Mouse (Mus musculus) heart, embryonic 14.5 days (tissue): ENCODE results near the gene Tcl1b5. TPM values are rescaled to one million over a fixed set of nuclear protein-coding genes. Genes with fewer than 3 reads are reported as not detected.
"Not testable (repeated sequence)": the region's sequence is repeated elsewhere in the genome, so short reads cannot be mapped to it uniquely, and the experiment has no call there.

Experiments
- ATAC-seq: fragments of 200-750 bp; cut with Nextera tagmentation; 2 replicates; pipeline ENCODE4 v1.8.0; 2017; ENCODE audit warnings: low read depth, moderate TSS enrichment; ENCODE audit not compliant: insufficient number of reproducible peaks, insufficient read depth, low FRiP score
- H3K27ac ChIP-seq, 2 experiments: fragments of 200-500 bp in 1 of 2; fragments of 300-500 bp in 1 of 2; sonication (generic) in 1 of 2; replicated peaks in 1 of 2; 2 replicates each; pipeline ENCODE4 v1.5.1; 2012 to 2014; ENCODE audit warnings: low read depth in 2 of 2, low read length in 2 of 2, control low read depth in 1 of 2, mild to moderate bottlenecking in 1 of 2, mixed read lengths in 1 of 2; ENCODE audit not compliant: control insufficient read depth in 1 of 2, insufficient read depth in 1 of 2
- H3K27me3 ChIP-seq: fragments of 300-500 bp; sonication (generic); 2 replicates; pipeline ENCODE4 v1.6.1; 2014; ENCODE audit warnings: mild to moderate bottlenecking, low read length, control low read depth; ENCODE audit not compliant: control insufficient read depth, insufficient read depth
- H3K36me3 ChIP-seq: fragments of 300-500 bp; sonication (generic); 2 replicates; pipeline ENCODE4 v1.6.1; 2014; ENCODE audit warnings: mild to moderate bottlenecking, control low read depth, low read length, mixed read lengths; ENCODE audit not compliant: control insufficient read depth, insufficient read depth
- H3K4me1 ChIP-seq, 2 experiments: fragments of 200-500 bp in 1 of 2; fragments of 300-500 bp in 1 of 2; sonication (generic) in 1 of 2; 2 replicates each; pipeline ENCODE4 v1.6.1; 2012 to 2014; ENCODE audit warnings: low read length in 2 of 2, control low read depth in 1 of 2, mixed read lengths in 1 of 2; ENCODE audit not compliant: control insufficient read depth in 2 of 2, insufficient read depth in 2 of 2
- H3K4me2 ChIP-seq: fragments of 300-500 bp; sonication (generic); 2 replicates; pipeline ENCODE4 v1.6.1; 2014; ENCODE audit warnings: mild to moderate bottlenecking, low read length
- H3K4me3 ChIP-seq, 2 experiments: fragments of 200-500 bp in 1 of 2; fragments of 300-500 bp in 1 of 2; sonication (generic) in 1 of 2; 2 replicates each; pipeline ENCODE4 v1.5.1; 2012 to 2014; ENCODE audit warnings: low read length in 2 of 2, mild to moderate bottlenecking in 2 of 2, control low read depth in 1 of 2, low read depth in 1 of 2, moderate library complexity in 1 of 2; ENCODE audit not compliant: control insufficient read depth in 1 of 2, insufficient read depth in 1 of 2
- H3K9ac ChIP-seq: fragments of 300-500 bp; sonication (generic); 2 replicates; pipeline ENCODE4 v1.6.1; 2014; ENCODE audit warnings: mild to moderate bottlenecking, low read length
- H3K9me3 ChIP-seq: fragments of 300-500 bp; sonication (generic); 2 replicates; pipeline ENCODE4 v1.6.1; 2016; ENCODE audit warnings: low read length, control low read depth; ENCODE audit not compliant: control insufficient read depth
- WGBS: fragments of 180-500 bp; shearing (Covaris S2); extraction: QIAGEN DNeasy Blood & Tissue Kit; methylation state at CpG from one replicate; pipeline ENCODE4 v1.1.7; 2014; 5-methylcytosine and 5-hydroxymethylcytosine counted together
- polyA plus RNA-seq: library from polyadenylated mRNA; unstranded; fragments of >200 nt; fragmentation: Nextera tagmentation; extraction: Ambion mirVana; gene quantifications from 2 replicates; pipeline ENCODE4 v1.2.1, GENCODE M21; 2014

Tcl1b5 gene
- polyA plus RNA-seq, result not detected in 2 replicates

GRCm38 (mm10) chr12:105176044-105176443, at the start of gene Tcl1b5:
Gene Tcl1b5, plus strand, starts transcription at chr12:105176344.
- 64% methylated on average over 3 of the region's 3 CpGs for WGBS
- H3K4me3 ChIP-seq, H3K9me3 ChIP-seq, H3K4me1 ChIP-seq, H3K9ac ChIP-seq, H3K4me2 ChIP-seq, H3K27ac ChIP-seq, H3K36me3 ChIP-seq, H3K27me3 ChIP-seq, ATAC-seq: not testable (repeated sequence)

- no peak overlapping the region for H3K27ac ChIP-seq
- no peak overlapping the region for H3K4me2 ChIP-seq
- no peaks in the 10 kb centered on the region for H3K36me3 ChIP-seq
- no peak overlapping the region for H3K9ac ChIP-seq
- H3K27me3 ChIP-seq, result no peaks in the 10 kb centered on the region
- H3K9me3 ChIP-seq, result no peaks in the 10 kb centered on the region
- H3K4me3 ChIP-seq, result no peak overlapping the region
- ATAC-seq, result no peak
- no peaks in the 10 kb centered on the region for H3K4me1 ChIP-seq
- WGBS, result 62% methylated on average over 4 of the region's 4 CpGs
Observed at GRCm38 (mm10) chr12:105126516-105126915, 49.6 kb upstream of the Tcl1b5 start.

- WGBS, result 78% methylated on average over 2 of the region's 2 CpGs
- no peak overlapping the region for H3K4me3 ChIP-seq
- ATAC-seq, result no peak
- H3K27ac ChIP-seq, result no peak overlapping the region
- H3K36me3 ChIP-seq, result no peaks in the 10 kb centered on the region
- no peak overlapping the region for H3K4me2 ChIP-seq
- no peaks in the 10 kb centered on the region for H3K4me1 ChIP-seq
- no peaks in the 10 kb centered on the region for H3K9me3 ChIP-seq
- H3K9ac ChIP-seq, result no peak overlapping the region
- no peaks in the 10 kb centered on the region for H3K27me3 ChIP-seq
Observed at GRCm38 (mm10) chr12:105127607-105128006, 48.5 kb upstream of the Tcl1b5 start.

- not testable (repeated sequence) for H3K27ac ChIP-seq, H3K4me3 ChIP-seq, H3K4me2 ChIP-seq, H3K27me3 ChIP-seq, H3K36me3 ChIP-seq, H3K9ac ChIP-seq, H3K9me3 ChIP-seq, ATAC-seq, H3K4me1 ChIP-seq
- 44% methylated on average over 3 of the region's 3 CpGs for WGBS
Observed at GRCm38 (mm10) chr12:105129494-105130205, 46.5 kb upstream of the Tcl1b5 start.

- not testable (repeated sequence) for H3K36me3 ChIP-seq, H3K4me1 ChIP-seq, ATAC-seq, H3K27me3 ChIP-seq, H3K9ac ChIP-seq, H3K4me3 ChIP-seq, H3K4me2 ChIP-seq, H3K27ac ChIP-seq, H3K9me3 ChIP-seq
- WGBS, result 67% methylated on average over 2 of the region's 2 CpGs
Observed at GRCm38 (mm10) chr12:105134167-105134566, 42.0 kb upstream of the Tcl1b5 start.

GRCm38 (mm10) chr12:105134826-105135225, 41.3 kb upstream of the Tcl1b5 start:
- H3K4me1 ChIP-seq, ATAC-seq, H3K9ac ChIP-seq, H3K9me3 ChIP-seq, H3K4me3 ChIP-seq, H3K27ac ChIP-seq, H3K27me3 ChIP-seq, H3K36me3 ChIP-seq, H3K4me2 ChIP-seq: not testable (repeated sequence)
- 63% methylated on average over 4 of the region's 4 CpGs for WGBS

GRCm38 (mm10) chr12:105137729-105138128, 38.4 kb upstream of the Tcl1b5 start:
- not testable (repeated sequence) for H3K36me3 ChIP-seq, H3K4me3 ChIP-seq, H3K9me3 ChIP-seq, H3K4me1 ChIP-seq, H3K4me2 ChIP-seq, H3K9ac ChIP-seq, H3K27ac ChIP-seq, ATAC-seq, H3K27me3 ChIP-seq
- 70% methylated on average over 1 of the region's 1 CpGs for WGBS

- no peaks in the 10 kb centered on the region for H3K9me3 ChIP-seq
- no peak overlapping the region for H3K27ac ChIP-seq
- no peaks in the 10 kb centered on the region for H3K36me3 ChIP-seq
- no peaks in the 10 kb centered on the region for H3K27me3 ChIP-seq
- WGBS, result 79% methylated on average over 3 of the region's 3 CpGs
- H3K9ac ChIP-seq, result no peak overlapping the region
- ATAC-seq, result no peak
- H3K4me2 ChIP-seq, result no peak overlapping the region
- H3K4me3 ChIP-seq, result no peak overlapping the region
- H3K4me1 ChIP-seq, result no peaks in the 10 kb centered on the region
Observed at GRCm38 (mm10) chr12:105143096-105143495, 33.0 kb upstream of the Tcl1b5 start.
